Mouse (Mus musculus): ENCODE results near the gene 2210016L21Rik. TPM values are rescaled to one million over a fixed set of nuclear protein-coding genes. Genes with fewer than 3 reads are reported as not detected.

The 2210016L21Rik gene
- total and polyA plus RNA-seq, 3 experiments: 16.2 to 46.1 TPM; not detected in 1

DNA sequence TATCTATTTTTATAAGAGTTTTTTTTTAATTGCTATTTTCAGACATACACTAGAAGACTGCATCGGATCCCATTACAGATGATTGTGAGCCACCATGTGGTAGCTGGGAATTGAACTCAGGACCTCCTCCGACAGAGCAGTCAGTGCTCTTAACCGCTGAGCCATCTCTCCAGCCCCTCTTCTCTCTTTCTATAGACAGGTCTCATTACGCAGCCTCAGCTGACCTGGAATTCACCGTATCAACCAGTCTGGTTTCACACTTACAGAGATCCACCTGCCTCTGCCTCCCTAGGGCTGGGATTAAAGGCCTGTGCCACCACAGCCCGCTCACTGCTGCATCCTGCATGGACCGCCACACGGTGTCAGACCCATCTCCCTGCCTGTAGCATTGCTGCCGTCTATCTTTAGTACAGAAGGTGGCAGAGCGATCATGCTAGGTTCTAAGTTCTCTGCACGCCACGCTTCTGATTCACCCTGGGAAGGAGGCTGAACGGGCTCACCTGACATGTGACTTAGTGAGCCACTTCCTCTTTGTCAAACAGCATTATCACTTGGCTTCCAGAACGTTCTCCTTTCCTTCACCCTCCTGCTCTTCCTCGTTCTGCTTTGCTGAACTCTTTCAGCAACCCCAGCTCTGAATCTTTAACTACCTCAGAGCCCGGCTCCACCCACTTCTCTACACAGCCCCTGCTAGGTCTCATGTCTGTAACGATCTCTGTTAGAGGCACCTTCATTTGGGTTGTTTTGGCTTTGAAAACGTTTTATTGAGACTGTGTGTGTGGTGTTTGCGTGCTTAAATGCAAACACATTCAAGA is 20.2 kb upstream of the 2210016L21Rik start (continued):
- no peak for TF ChIP-seq POLR2AphosphoS5 (IDR thresholded peaks at IDR 0.05; ENCODE audit: borderline replicate concordance, low read depth, low read length)
- no peak for TF ChIP-seq KAT2A (conservative IDR thresholded peaks at IDR 0.05; ENCODE audit: low read depth, low read length)
- 0 out of 2 replicates have a peak, but pooled peaks have one; percentile 83 for TF ChIP-seq UBTF (IDR thresholded peaks at IDR 0.05; ENCODE audit: borderline replicate concordance, insufficient read depth, low read depth, low read length)
- TF ChIP-seq TBP (IDR thresholded peaks at IDR 0.05; ENCODE audit: low read depth, low read length): peak; percentile 95

DNA sequence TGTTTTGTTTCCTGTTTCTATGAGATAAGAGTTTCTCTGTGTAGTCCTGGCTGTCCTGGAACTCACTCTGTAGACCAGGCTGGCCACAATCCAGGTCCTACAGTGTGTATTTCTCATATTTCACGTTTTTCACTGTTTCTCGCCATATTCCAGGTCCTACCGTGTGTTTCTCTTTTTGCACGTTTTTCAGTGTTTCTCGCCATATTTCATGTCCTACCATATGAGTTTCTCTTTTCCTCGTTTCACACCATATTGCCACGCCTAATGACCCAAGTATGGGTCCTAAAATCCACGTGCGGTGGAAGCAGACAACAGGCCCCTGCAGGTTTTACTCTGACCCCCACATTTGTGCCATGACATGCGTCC is 19.6 kb upstream of the 2210016L21Rik start:
- TF ChIP-seq CHD1 (IDR thresholded peaks at IDR 0.05; ENCODE audit: low read depth, low read length) (peak; percentile 92), SIN3A (IDR thresholded peaks at IDR 0.05; ENCODE audit: low read length) (0 out of 2 replicates have a peak, but pooled peaks have one; percentile 47), MXI1 (IDR thresholded peaks at IDR 0.05; ENCODE audit: low read depth, low read length) (peak; percentile 9; the same call in 1 of the 2 replicates), MAX (IDR thresholded peaks at IDR 0.05; ENCODE audit: low read length) (peak; percentile 29; the same call in 1 of the 2 replicates), BHLHE40 (IDR thresholded peaks at IDR 0.05; ENCODE audit: borderline replicate concordance, low read depth, low read length) (peak; percentile 25; the same call in 1 of the 2 replicates), POLR2AphosphoS2 (IDR thresholded peaks at IDR 0.05; ENCODE audit: low read length) (no peak), ZMIZ1 (IDR thresholded peaks at IDR 0.05; ENCODE audit: low read depth, low read length) (no peak), EP300 (IDR thresholded peaks at IDR 0.05; ENCODE audit: low read depth in 1 of 2, low read length in 2 of 2) (peak in 1 of 2 experiments; percentile 2; a peak in 1 of 4 replicates), MEF2A (IDR thresholded peaks at IDR 0.05; ENCODE audit: extremely low read depth, insufficient replicate concordance, low read depth, low read length, poor library complexity, severe bottlenecking) (no peak), JUND (IDR thresholded peaks at IDR 0.05; ENCODE audit: low read depth, low read length) (no peak), E2F4 (IDR thresholded peaks at IDR 0.05; ENCODE audit: borderline replicate concordance, low read depth, low read length) (no peak), MYC (IDR thresholded peaks at IDR 0.05; ENCODE audit: low read depth, low read length) (0 out of 2 replicates have a peak, but pooled peaks have one; percentile 14), MYB (IDR thresholded peaks at IDR 0.05; ENCODE audit: low read depth, low read length) (no peak)
- Histone ChIP-seq H3K4me1 (ENCODE audit: control insufficient read depth in 1 of 2, insufficient read depth in 2 of 2, low read length in 2 of 2) (peaks cover 9 to 47% of the 10 kb centered on the region in 2 experiments), H3K79me2 (ENCODE audit: control insufficient read depth, insufficient read depth, low read length, poor library complexity) (peaks cover 3% of the 10 kb centered on the region; the same call in 1 of the 2 replicates), H3K27ac (ENCODE audit: control insufficient read depth, low read depth, low read length) (peak overlapping the region; percentile 98), H3K9me3 (replicated peaks; ENCODE audit: insufficient read depth, low read length) (no peaks in the 10 kb centered on the region), H3K27me3 (ENCODE audit: control insufficient read depth in 1 of 2, insufficient read depth in 2 of 2, low read length in 2 of 2) (no peaks in the 10 kb centered on the region), H3K36me3 (ENCODE audit: control insufficient read depth in 1 of 2, insufficient read depth in 2 of 2, low read length in 2 of 2) (peaks cover 0 to 30% of the 10 kb centered on the region in 2 experiments; a peak in 2 of 4 replicates), H3K4me3 (ENCODE audit: control insufficient read depth in 1 of 2, insufficient read depth in 1 of 2, low read depth in 2 of 2, low read length in 2 of 2) (peak overlapping the region; percentile 50 to 74), H3K9ac (ENCODE audit: control insufficient read depth, low read depth, low read length, poor library complexity, severe bottlenecking) (peak overlapping the region; percentile 78)
- DNase-seq (ENCODE audit: low read depth, low spot score): no peak

Measured in MEL (cell line).